Mouse (Mus musculus) layer of hippocampus, postnatal 10 days (tissue): ENCODE measurements around the gene Cyp2a12. TPM values are rescaled to one million over a fixed set of nuclear protein-coding genes. Genes with fewer than 3 reads are reported as not detected.
"Not testable (repeated sequence)": the region's sequence is repeated elsewhere in the genome, so short reads cannot be mapped to it uniquely, and the experiment has no call there.

Source experiments
- DNase-seq, 2 experiments: peaks; one replicate each; pipeline ENCODE4 v3.0.0; 2021; ENCODE audit warnings: low spot score in 2 of 2
- long read RNA-seq: library from polyadenylated mRNA; stranded (forward); transcript quantifications from one replicate; pipeline ENCODE4 v2.0.0, GENCODE M21; 2023
- total RNA-seq, 2 experiments: library from RNA; stranded (reverse); gene quantifications; 2 replicates each; pipeline ENCODE4 v1.2.3; 2021

The Cyp2a12 gene
- total RNA-seq: not detected
- long read RNA-seq: 0 reads

GRCm38 (mm10) chr7:27028789-27029188 is at the start of gene Cyp2a12:
Gene Cyp2a12, plus strand, starts transcription at chr7:27029081.
- no peak for DNase-seq

GRCm38 (mm10) chr7:26981464-26981863 is 47.4 kb upstream of the Cyp2a12 start:
- DNase-seq: not testable (repeated sequence)

GRCm38 (mm10) chr7:26981937-26982336 is 46.9 kb upstream of the Cyp2a12 start:
- DNase-seq: not testable (repeated sequence)

- no peak for DNase-seq
Measured at GRCm38 (mm10) chr7:26982551-26982950, 46.3 kb upstream of the Cyp2a12 start.

- not testable (repeated sequence) for DNase-seq
Measured at GRCm38 (mm10) chr7:26983151-26983550, 45.7 kb upstream of the Cyp2a12 start.

GRCm38 (mm10) chr7:27026581-27026980 is 2.3 kb upstream of the Cyp2a12 start:
- DNase-seq: not testable (repeated sequence)

- DNase-seq: not testable (repeated sequence)
Measured at GRCm38 (mm10) chr7:27048886-27049285, 20.0 kb downstream of the Cyp2a12 start.

- DNase-seq: not testable (repeated sequence)
Measured at GRCm38 (mm10) chr7:27059333-27059732, 30.5 kb downstream of the Cyp2a12 start.

- not testable (repeated sequence) for DNase-seq
Measured at GRCm38 (mm10) chr7:27059896-27060295, 31.0 kb downstream of the Cyp2a12 start.

- no peak for DNase-seq
Measured at GRCm38 (mm10) chr7:27078641-27079040, 49.8 kb downstream of the Cyp2a12 start.

GRCm38 (mm10) chr7:27081625-27082024 is 52.7 kb downstream of the Cyp2a12 start:
- no peak for DNase-seq

Other genes with a start within 250 kb of the Cyp2a12 start
- not detected for gene Cyp2g1, start 220.2 kb upstream of the Cyp2a12 start, total RNA-seq
- under 1 TPM in 1 of 2 experiments, not detected in 1; 0.32 TPM for gene Cyp2a5, start 193.8 kb upstream of the Cyp2a12 start, total RNA-seq
- not detected for gene Cyp2a22, start 89.7 kb upstream of the Cyp2a12 start, total RNA-seq
- under 1 TPM; 0.18 to 0.51 TPM for gene Cyp2f2, start 90.8 kb downstream of the Cyp2a12 start, total RNA-seq
- not detected for gene Cyp2t4, start 124.6 kb downstream of the Cyp2a12 start, total RNA-seq
- 10 to 100 TPM; 85.9 to 88.9 TPM for gene Egln2, start 137.7 kb downstream of the Cyp2a12 start, total RNA-seq
- gene Rab4b, start 149.8 kb downstream of the Cyp2a12 start, total RNA-seq: 10 to 100 TPM; 76.6 to 84.2 TPM
- gene Gm21983, start 152.0 kb downstream of the Cyp2a12 start, total RNA-seq: under 1 TPM in 1 of 2 experiments, not detected in 1; 0.75 TPM
- 10 to 100 TPM; 10.9 to 13.9 TPM for gene Mia, start 152.1 kb downstream of the Cyp2a12 start, total RNA-seq
- 10 to 100 TPM; 17.8 to 22.1 TPM for gene BC024978, start 166.7 kb downstream of the Cyp2a12 start, total RNA-seq
- gene Snrpa, start 167.2 kb downstream of the Cyp2a12 start, total RNA-seq: 10 to 100 TPM; 78.9 to 87.5 TPM
- gene Itpkc, start 199.6 kb downstream of the Cyp2a12 start, total RNA-seq: 10 to 100 TPM in 1 of 2 experiments, 1 to 10 TPM in 1; 9.5 to 10.8 TPM
- 10 to 100 TPM; 26.9 to 29.5 TPM for gene Coq8b, start 203.9 kb downstream of the Cyp2a12 start, total RNA-seq
- gene Numbl, start 229.4 kb downstream of the Cyp2a12 start, total RNA-seq: 100 to 1,000 TPM; 126 to 127 TPM